Mouse (Mus musculus) T-cell, adult 2 months (primary cell): ENCODE measurements around the gene Kcna5.

Experiments
- DNase-seq: peaks from one replicate; pipeline ENCODE4 v3.0.0; 2022; ENCODE audit warnings: low spot score

The Kcna5 gene

GRCm38 (mm10) chr6:126535208-126535910 is at the start of gene Kcna5:
Gene Kcna5 (minus strand): TSS chr6:126535412.
- DNase-seq = no peak

- no peak for DNase-seq
These were observed 47.9 kb upstream of the Kcna5 start for GRCm38 (mm10) chr6:126583075-126583474.

GRCm38 (mm10) chr6:126581632-126582031 is 46.4 kb upstream of the Kcna5 start:
- no peak for DNase-seq

- no peak for DNase-seq
These were observed 45.4 kb upstream of the Kcna5 start for GRCm38 (mm10) chr6:126580571-126580970.

- DNase-seq = no peak
These were observed 42.2 kb upstream of the Kcna5 start for GRCm38 (mm10) chr6:126577415-126577814.

- no peak for DNase-seq
These were observed 41.4 kb upstream of the Kcna5 start for GRCm38 (mm10) chr6:126576566-126576965.

- DNase-seq = no peak
These were observed 39.6 kb upstream of the Kcna5 start for GRCm38 (mm10) chr6:126574778-126575177.

GRCm38 (mm10) chr6:126573021-126573420 is 37.8 kb upstream of the Kcna5 start:
- no peak for DNase-seq

- no peak for DNase-seq
These were observed 34.6 kb upstream of the Kcna5 start for GRCm38 (mm10) chr6:126569809-126570208.

- DNase-seq = no peak
These were observed 33.0 kb upstream of the Kcna5 start for GRCm38 (mm10) chr6:126568046-126568830.

- DNase-seq = no peak
These were observed 32.1 kb upstream of the Kcna5 start for GRCm38 (mm10) chr6:126567326-126567725.

GRCm38 (mm10) chr6:126564376-126564775 is 29.2 kb upstream of the Kcna5 start:
- DNase-seq = no peak

- DNase-seq = no peak
These were observed 28.7 kb upstream of the Kcna5 start for GRCm38 (mm10) chr6:126563898-126564297.

GRCm38 (mm10) chr6:126561702-126562101 is 26.5 kb upstream of the Kcna5 start:
- DNase-seq = no peak

GRCm38 (mm10) chr6:126560696-126561095 is 25.5 kb upstream of the Kcna5 start:
- DNase-seq = no peak

- no peak for DNase-seq
These were observed 24.8 kb upstream of the Kcna5 start for GRCm38 (mm10) chr6:126560036-126560435.

GRCm38 (mm10) chr6:126558276-126558675 is 23.1 kb upstream of the Kcna5 start:
- DNase-seq = no peak

GRCm38 (mm10) chr6:126553812-126554211 is 18.6 kb upstream of the Kcna5 start:
- DNase-seq = no peak

- no peak for DNase-seq
These were observed 16.7 kb upstream of the Kcna5 start for GRCm38 (mm10) chr6:126551862-126552395.

- DNase-seq = no peak
These were observed 9.2 kb upstream of the Kcna5 start for GRCm38 (mm10) chr6:126544107-126545036.

GRCm38 (mm10) chr6:126542724-126543123 is 7.5 kb upstream of the Kcna5 start:
- DNase-seq = no peak

GRCm38 (mm10) chr6:126537512-126537911 is 2.3 kb upstream of the Kcna5 start:
- no peak for DNase-seq
